Mouse (Mus musculus) lung, embryonic 15.5 days (tissue): ENCODE results near the gene Wnt3. TPM values are rescaled to one million over a fixed set of nuclear protein-coding genes. Genes with fewer than 3 reads are reported as not detected.

ENCODE experiments used
- ATAC-seq: fragments of 200-750 bp; cut with Nextera tagmentation; 2 replicates; pipeline ENCODE4 v1.8.0; 2017; ENCODE audit warnings: moderate number of reproducible peaks, borderline replicate concordance; ENCODE audit not compliant: low FRiP score, low TSS enrichment; ENCODE audit errors: extremely low read depth
- H3K27ac ChIP-seq: fragments of 300-500 bp; sonication (generic); 2 replicates; pipeline ENCODE4 v1.5.1; 2015; ENCODE audit warnings: moderate library complexity, mild to moderate bottlenecking, inconsistent platforms
- H3K27me3 ChIP-seq: fragments of 300-500 bp; sonication (generic); 2 replicates; pipeline ENCODE4 v1.6.1; 2015; ENCODE audit warnings: inconsistent platforms
- H3K36me3 ChIP-seq: fragments of 300-500 bp; sonication (generic); 2 replicates; pipeline ENCODE4 v1.6.1; 2015; ENCODE audit warnings: inconsistent platforms
- H3K4me1 ChIP-seq: fragments of 300-500 bp; sonication (generic); 2 replicates; pipeline ENCODE4 v1.6.1; 2015; ENCODE audit warnings: inconsistent platforms
- H3K4me2 ChIP-seq: fragments of 300-500 bp; sonication (generic); 2 replicates; pipeline ENCODE4 v1.6.1; 2015; ENCODE audit warnings: inconsistent platforms, mild to moderate bottlenecking, moderate library complexity
- H3K4me3 ChIP-seq: fragments of 300-500 bp; sonication (generic); 2 replicates; pipeline ENCODE4 v1.5.1; 2015; ENCODE audit warnings: mild to moderate bottlenecking, inconsistent platforms
- H3K9ac ChIP-seq: fragments of 300-500 bp; sonication (generic); 2 replicates; pipeline ENCODE4 v1.6.1; 2015; ENCODE audit warnings: inconsistent platforms
- H3K9me3 ChIP-seq: fragments of 300-500 bp; sonication (generic); 2 replicates; pipeline ENCODE4 v1.6.1; 2016; ENCODE audit warnings: inconsistent platforms
- WGBS: fragments of 180-500 bp; shearing (Covaris S2); methylation state at CpG from one replicate; pipeline ENCODE4 v1.1.7; 2015; 5-methylcytosine and 5-hydroxymethylcytosine counted together
- polyA plus RNA-seq: library from polyadenylated mRNA; unstranded; fragments of >200 nt; fragmentation: Nextera tagmentation; extraction: Ambion mirVana; gene quantifications from 2 replicates; pipeline ENCODE4 v1.2.1, GENCODE M21; 2015

Gene Wnt3
- polyA plus RNA-seq, 1 experiment from 2014 or later = 0.09 TPM

DNA sequence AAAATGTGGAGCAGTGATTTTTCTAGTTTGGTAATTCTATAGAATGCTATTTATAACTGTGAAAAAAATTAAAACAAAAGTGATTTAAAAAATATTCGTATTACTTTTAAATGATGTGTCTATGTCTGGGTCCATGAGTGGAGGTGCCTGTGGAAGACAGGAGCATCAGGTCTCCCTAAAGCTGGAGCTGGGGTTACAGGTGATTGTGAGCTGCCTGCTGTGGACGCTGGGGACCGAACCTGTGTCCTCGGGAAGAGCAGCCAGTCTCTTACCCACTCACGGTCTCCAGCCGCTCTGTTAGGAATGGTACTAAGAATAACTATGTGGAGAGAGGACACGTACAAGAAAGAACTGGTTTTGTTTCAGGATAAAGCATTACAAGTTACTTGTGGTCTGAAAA, 82.7 kb downstream of the Wnt3 start:
- no peaks in the 10 kb centered on the region for H3K4me1 ChIP-seq
- ATAC-seq = no peak
- H3K36me3 ChIP-seq = peaks cover 19% of the 10 kb centered on the region
- H3K4me3 ChIP-seq = no peak overlapping the region
- no peak overlapping the region for H3K9ac ChIP-seq
- 90% methylated on average over 7 of the region's 7 CpGs for WGBS
- H3K27ac ChIP-seq = no peak overlapping the region
- no peak overlapping the region for H3K4me2 ChIP-seq
- H3K9me3 ChIP-seq = no peaks in the 10 kb centered on the region
- H3K27me3 ChIP-seq = no peaks in the 10 kb centered on the region

GRCm38 (mm10) chr11:103858760-103859159, 84.8 kb downstream of the Wnt3 start:
- Histone ChIP-seq H3K9me3 (no peaks in the 10 kb centered on the region), H3K4me3 (no peak overlapping the region), H3K4me1 (no peaks in the 10 kb centered on the region), H3K9ac (no peak overlapping the region), H3K36me3 (peaks cover 22% of the 10 kb centered on the region), H3K27me3 (no peaks in the 10 kb centered on the region), H3K27ac (no peak overlapping the region), H3K4me2 (no peak overlapping the region)
- 52% methylated on average over 5 of the region's 5 CpGs for WGBS
- no peak for ATAC-seq

- Histone ChIP-seq H3K4me2 (no peak overlapping the region), H3K9ac (no peak overlapping the region), H3K4me1 (no peaks in the 10 kb centered on the region), H3K36me3 (peaks cover 22% of the 10 kb centered on the region), H3K4me3 (no peak overlapping the region), H3K27me3 (no peaks in the 10 kb centered on the region), H3K9me3 (no peaks in the 10 kb centered on the region), H3K27ac (no peak overlapping the region)
- WGBS = 74% methylated on average over 4 of the region's 4 CpGs
- no peak for ATAC-seq
These were observed 86.1 kb downstream of the Wnt3 start for GRCm38 (mm10) chr11:103859933-103860610.

DNA sequence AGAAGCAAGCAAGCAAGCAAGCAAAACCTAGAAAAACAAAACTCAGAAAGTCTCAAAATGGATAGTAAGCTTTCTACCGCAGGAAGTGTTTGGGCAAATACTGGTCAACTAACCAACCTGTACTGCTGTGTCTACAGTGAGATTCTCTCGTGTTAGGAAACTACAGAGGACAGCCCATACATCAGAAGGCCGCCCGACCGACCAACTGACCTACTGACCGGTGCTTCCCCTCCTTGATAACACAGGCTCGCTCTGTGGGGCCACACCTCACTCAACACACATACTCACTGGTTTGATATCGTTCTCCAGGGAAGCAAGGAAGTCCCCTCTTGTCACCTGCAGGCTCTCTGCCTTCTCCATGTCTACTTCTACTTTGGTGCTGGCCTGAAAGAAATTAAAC, 89.0 kb downstream of the Wnt3 start:
- Histone ChIP-seq H3K4me1 (no peaks in the 10 kb centered on the region), H3K27ac (no peak overlapping the region), H3K9me3 (no peaks in the 10 kb centered on the region), H3K9ac (no peak overlapping the region), H3K4me2 (no peak overlapping the region), H3K4me3 (no peak overlapping the region), H3K36me3 (peaks cover 18% of the 10 kb centered on the region), H3K27me3 (no peaks in the 10 kb centered on the region)
- WGBS = 66% methylated on average over 8 of the region's 8 CpGs
- ATAC-seq = no peak

- no peaks in the 10 kb centered on the region for H3K9me3 ChIP-seq
- no peak overlapping the region for H3K9ac ChIP-seq
- no peak overlapping the region for H3K4me2 ChIP-seq
- no peak for ATAC-seq
- no peak overlapping the region for H3K27ac ChIP-seq
- H3K36me3 ChIP-seq = peaks cover 9% of the 10 kb centered on the region
- H3K27me3 ChIP-seq = no peaks in the 10 kb centered on the region
- 82% methylated on average over 4 of the region's 4 CpGs for WGBS
- H3K4me1 ChIP-seq = no peaks in the 10 kb centered on the region
- no peak overlapping the region for H3K4me3 ChIP-seq
These were observed 90.5 kb downstream of the Wnt3 start for GRCm38 (mm10) chr11:103864486-103864885.

GRCm38 (mm10) chr11:103865346-103865745, 91.4 kb downstream of the Wnt3 start:
- ATAC-seq = no peak
- WGBS = 77% methylated on average over 7 of the region's 7 CpGs
- H3K4me1 ChIP-seq = no peaks in the 10 kb centered on the region
- no peak overlapping the region for H3K4me3 ChIP-seq
- no peak overlapping the region for H3K9ac ChIP-seq
- no peak overlapping the region for H3K4me2 ChIP-seq
- no peak overlapping the region for H3K27ac ChIP-seq
- H3K36me3 ChIP-seq = peaks cover 9% of the 10 kb centered on the region
- H3K9me3 ChIP-seq = no peaks in the 10 kb centered on the region
- no peaks in the 10 kb centered on the region for H3K27me3 ChIP-seq

Other genes starting within 250 kb of the Wnt3 start
- gene Gm884, start 153.0 kb upstream of the Wnt3 start, polyA plus RNA-seq = not detected in 2 replicates
- not detected in 2 replicates for gene Lyzl6, start 135.3 kb upstream of the Wnt3 start, polyA plus RNA-seq
- not detected in 2 replicates for gene Rprml, start 124.6 kb upstream of the Wnt3 start, polyA plus RNA-seq
- 84.4 and 87.7 TPM in 2 replicates for gene Gosr2, start 76.3 kb upstream of the Wnt3 start, polyA plus RNA-seq
- gene Wnt9b, start 24.3 kb upstream of the Wnt3 start, polyA plus RNA-seq = 0.04 TPM in 2 replicates
- 49.6 and 51.4 TPM in 2 replicates for gene Nsf, start 179.9 kb downstream of the Wnt3 start, polyA plus RNA-seq
- 72.4 and 72.9 TPM in 2 replicates for gene Arf2, start 192.6 kb downstream of the Wnt3 start, polyA plus RNA-seq